ENCODE assay signal across 10 mouse cellular contexts in genomic region chr3:124587534-124587933, GRCm38 (mm10). TPM values are rescaled to one million over a fixed set of nuclear protein-coding genes. Genes with fewer than 3 reads are reported as not detected.
DNase-seq lines count a peak whose midpoint lies in the region; ATAC-seq and TF ChIP-seq lines count a peak whose summit lies in the region.
"Had no signal": no experiment of that assay in that cellular context is flagged by ENCODE, and none has a peak within 500 bp of the region (broad histone marks: within the 10 kb centered on the region; RNA-seq: fewer than 3 reads in every experiment).

No protein-coding gene starts in this region.

- peak; percentile 85 for ATAC-seq in megakaryocyte progenitor cell, adult 5-6 weeks (replicated peaks; ENCODE audit: poor library complexity)

- no peaks in the 10 kb centered on the region for H3K4me1 ChIP-seq in MEL (ENCODE audit: control insufficient read depth in 1 of 2, insufficient read depth in 2 of 2, low read length in 2 of 2)

- no peak for TF ChIP-seq EP300 in MEL (IDR thresholded peaks at IDR 0.05; ENCODE audit: low read depth in 1 of 2, low read length in 2 of 2)

- TF ChIP-seq POLR2A in MEL (IDR thresholded peaks at IDR 0.05; ENCODE audit: control insufficient read depth in 1 of 2, insufficient read depth in 1 of 2, low read depth in 1 of 2, low read length in 2 of 2, poor library complexity in 1 of 2): no peak
- no peak for TF ChIP-seq POLR2A in brain, embryonic 14.5 days (IDR thresholded peaks at IDR 0.05; ENCODE audit: borderline replicate concordance, extremely low read depth, insufficient read depth, insufficient read length, poor library complexity, severe bottlenecking)

- TF ChIP-seq RAD21 in MEL (IDR thresholded peaks at IDR 0.05; ENCODE audit: low read depth, low read length): peak; percentile 99

- peak; percentile 31 for DNase-seq in layer of hippocampus, adult 9-10 months (ENCODE audit: low spot score)
- no peak for DNase-seq in layer of hippocampus, postnatal 36 days
- DNase-seq in MEL (ENCODE audit: low read depth, low spot score): peak; percentile 71
- peak; percentile 81 for DNase-seq in brain, embryonic 14.5 days (ENCODE audit: low read depth)
- DNase-seq in heart, adult 8-10 months (ENCODE audit: low spot score): no peak
- DNase-seq in adrenal gland, adult 2 months: no peak

- H3K36me3 ChIP-seq in MEL (ENCODE audit: control insufficient read depth in 1 of 2, insufficient read depth in 2 of 2, low read length in 2 of 2): no peaks in the 10 kb centered on the region; a peak in 1 of 4 replicates

- H3K27me3 ChIP-seq in MEL (ENCODE audit: control insufficient read depth in 1 of 2, insufficient read depth in 2 of 2, low read length in 2 of 2): no peaks in the 10 kb centered on the region

- no peaks in the 10 kb centered on the region for H3K79me2 ChIP-seq in MEL (ENCODE audit: control insufficient read depth, insufficient read depth, low read length, poor library complexity)

- no peak overlapping the region for H3K9ac ChIP-seq in MEL (ENCODE audit: control insufficient read depth, low read depth, low read length, poor library complexity, severe bottlenecking)

- H3K4me3 ChIP-seq in MEL (ENCODE audit: control insufficient read depth in 1 of 2, insufficient read depth in 1 of 2, low read depth in 2 of 2, low read length in 2 of 2): no peak overlapping the region

- peak; percentile 27 to 94 (median 46); a peak in 4 of 6 replicates for TF ChIP-seq CTCF in MEL (IDR thresholded peaks at IDR 0.05 in 2 of 3, conservative IDR thresholded peaks at IDR 0.05 in 1 of 3; ENCODE audit: control insufficient read depth in 1 of 3, insufficient read depth in 1 of 3, low read depth in 2 of 3, low read length in 3 of 3, poor library complexity in 1 of 3, severe bottlenecking in 1 of 3)
- 0 out of 2 replicates have a peak, but pooled peaks have one; percentile 13 for TF ChIP-seq CTCF in brain, embryonic 14.5 days (IDR thresholded peaks at IDR 0.05; ENCODE audit: borderline replicate concordance, extremely low read depth, insufficient read depth, insufficient read length)

- no peaks in the 10 kb centered on the region for H3K9me3 ChIP-seq in MEL (replicated peaks; ENCODE audit: insufficient read depth, low read length)

- H3K27ac ChIP-seq in MEL (ENCODE audit: control insufficient read depth, low read depth, low read length): no peak overlapping the region
- H3K27ac ChIP-seq: macrophage had no signal

TF ChIP-seq in MEL, 35 proteins besides CTCF, POLR2A, EP300 and RAD21:
- TF ChIP-seq HCFC1 (IDR thresholded peaks at IDR 0.05; ENCODE audit: low read depth, low read length): no peak
- TF ChIP-seq MYC (IDR thresholded peaks at IDR 0.05; ENCODE audit: low read depth, low read length): 0 out of 2 replicates have a peak, but pooled peaks have one; percentile 11
- TF ChIP-seq MAZ (IDR thresholded peaks at IDR 0.05; ENCODE audit: low read depth, low read length): no peak
- TF ChIP-seq USF1 (IDR thresholded peaks at IDR 0.05; ENCODE audit: low read depth, low read length): no peak
- TF ChIP-seq ZC3H11A (IDR thresholded peaks at IDR 0.05; ENCODE audit: low read depth, low read length): peak; percentile 96
- no peak for TF ChIP-seq SIN3A (IDR thresholded peaks at IDR 0.05; ENCODE audit: low read length)
- no peak for TF ChIP-seq E2F4 (IDR thresholded peaks at IDR 0.05; ENCODE audit: borderline replicate concordance, low read depth, low read length)
- peak; percentile 97 for TF ChIP-seq SMC3 (IDR thresholded peaks at IDR 0.05; ENCODE audit: low read depth, low read length)
- TF ChIP-seq CHD2 (IDR thresholded peaks at IDR 0.05; ENCODE audit: low read length): no peak

RNA-seq across cellular contexts. Expression of gene 1700003H04Rik, which starts 6.6 kb away (rescaled TPM):
- not detected for total RNA-seq in layer of hippocampus, postnatal 36 days (2021)
- total RNA-seq in MEL (2012; rRNA removed): not detected in 2 replicates
- not detected for polyA plus RNA-seq in MEL (2012; ENCODE audit: insufficient read depth in 1 of 2, insufficient read length in 2 of 2, low read depth in 1 of 2, low replicate concordance in 2 of 2, missing spikeins in 1 of 2)
- polyA plus RNA-seq in brain, embryonic 14.5 days (2012; rRNA removed): not detected in 2 replicates
- not detected in 2 replicates for total RNA-seq in megakaryocyte progenitor cell, adult 5-6 weeks (2015)
- not detected in 2 replicates for total RNA-seq in megakaryocyte progenitor cell, adult 5-6 weeks (2017)
- total RNA-seq in heart, adult 8-10 months (2022): not detected
- total RNA-seq in adrenal gland, adult 2 months (2021): not detected
- polyA plus RNA-seq in adrenal gland, adult 2 months (2012; rRNA removed): not detected in 2 replicates
- total RNA-seq: adrenal gland, adult 18-20 months had no signal
- polyA plus RNA-seq: kidney, embryonic 14.5 days; macrophage had no signal

Comparison
In these comparisons a context has a peak if more than half of its experiments do, and no peak if none do; other contexts are left out.
1. DNase-seq: peak in layer of hippocampus, adult 9-10 months (single experiment), MEL (single experiment) and brain, embryonic 14.5 days (single experiment); none in layer of hippocampus, postnatal 36 days (0 of 2), heart, adult 8-10 months (single experiment) and adrenal gland, adult 2 months (single experiment).